Mouse (Mus musculus) macrophage (primary cell): ENCODE measurements around the gene Krtap16-1. TPM values are rescaled to one million over a fixed set of nuclear protein-coding genes. Genes with fewer than 3 reads are reported as not detected.

Source experiments
- H3K27ac ChIP-seq: fragments of 350-480 bp; formaldehyde crosslinking; 2 replicates; pipeline ENCODE4 v1.9.0; 2021
- H3K36me3 ChIP-seq: fragments of 350-480 bp; formaldehyde crosslinking; 2 replicates; pipeline ENCODE4 v1.9.0; 2021; ENCODE audit errors: inconsistent target
- H3K4me3 ChIP-seq: fragments of 350-480 bp; formaldehyde crosslinking; 2 replicates; pipeline ENCODE4 v1.9.0; 2021; ENCODE audit errors: inconsistent target
- H3K79me2 ChIP-seq: fragments of 350-480 bp; formaldehyde crosslinking; 2 replicates; pipeline ENCODE4 v1.9.0; 2021; ENCODE audit errors: inconsistent target
- WGBS: methylation state at CpG from one replicate; pipeline ENCODE4 v1.1.7; 2026; ENCODE audit warnings: inconsistent platforms; ENCODE audit not compliant: missing documents; 5-methylcytosine and 5-hydroxymethylcytosine counted together
- polyA plus RNA-seq: library from polyadenylated mRNA; stranded (reverse); fragments of 250-400 nt; gene quantifications from 3 replicates; pipeline ENCODE4 v1.2.4, GENCODE M21; 2018; ENCODE audit warnings: inconsistent platforms

The Krtap16-1 gene
- polyA plus RNA-seq, 1 experiment from 2014 or later, result not detected

- 83% methylated on average over 6 of the region's 6 CpGs for WGBS
- no peak overlapping the region for H3K4me3 ChIP-seq
- H3K27ac ChIP-seq, result no peak overlapping the region
- H3K79me2 ChIP-seq, result no peaks in the 10 kb centered on the region
- H3K36me3 ChIP-seq, result no peaks in the 10 kb centered on the region
These were observed 3.5 kb upstream of the Krtap16-1 start for GRCm38 (mm10) chr11:99989881-99990405.

- Histone ChIP-seq H3K36me3 (no peaks in the 10 kb centered on the region), H3K4me3 (no peak overlapping the region), H3K27ac (no peak overlapping the region), H3K79me2 (no peaks in the 10 kb centered on the region)
- WGBS, result 91% methylated on average over 3 of the region's 3 CpGs
These were observed 2.1 kb upstream of the Krtap16-1 start for GRCm38 (mm10) chr11:99988530-99988929.

GRCm38 (mm10) chr11:99985291-99986092 lies 905 bp downstream of the Krtap16-1 start:
- Histone ChIP-seq H3K4me3 (no peak overlapping the region), H3K79me2 (no peaks in the 10 kb centered on the region), H3K36me3 (no peaks in the 10 kb centered on the region), H3K27ac (no peak overlapping the region)
- WGBS, result 85% methylated on average over 20 of the region's 20 CpGs

GRCm38 (mm10) chr11:99983442-99983841 lies 3.0 kb downstream of the Krtap16-1 start:
- no peaks in the 10 kb centered on the region for H3K36me3 ChIP-seq
- no peaks in the 10 kb centered on the region for H3K79me2 ChIP-seq
- H3K4me3 ChIP-seq, result no peak overlapping the region
- WGBS, result 75% methylated on average over 1 of the region's 1 CpGs
- no peak overlapping the region for H3K27ac ChIP-seq

GRCm38 (mm10) chr11:99982731-99983130 lies 3.7 kb downstream of the Krtap16-1 start:
- H3K36me3 ChIP-seq, result no peaks in the 10 kb centered on the region
- H3K4me3 ChIP-seq, result no peak overlapping the region
- 89% methylated on average over 9 of the region's 9 CpGs for WGBS
- no peaks in the 10 kb centered on the region for H3K79me2 ChIP-seq
- no peak overlapping the region for H3K27ac ChIP-seq

GRCm38 (mm10) chr11:99978953-99979352 lies 7.4 kb downstream of the Krtap16-1 start, which contains the start of gene Krtap29-1:
Krtap29-1 (minus strand) TSS chr11:99979053.
- Histone ChIP-seq H3K4me3 (no peak within 1 kb of the TSS), H3K79me2 (no peaks in the 10 kb centered on the region), H3K36me3 (no peaks in the 10 kb centered on the region), H3K27ac (no peak within 1 kb of the TSS)
- 67% methylated on average over 5 of the region's 5 CpGs for WGBS

- Histone ChIP-seq H3K4me3 (no peak overlapping the region), H3K36me3 (no peaks in the 10 kb centered on the region), H3K79me2 (no peaks in the 10 kb centered on the region), H3K27ac (no peak overlapping the region)
- WGBS, result 23% methylated on average over 2 of the region's 2 CpGs
These were observed 20.4 kb downstream of the Krtap16-1 start for GRCm38 (mm10) chr11:99965961-99966360.

GRCm38 (mm10) chr11:99964213-99964612 lies 22.2 kb downstream of the Krtap16-1 start:
- WGBS, result 59% methylated on average over 6 of the region's 6 CpGs

GRCm38 (mm10) chr11:99948175-99948574 lies 38.2 kb downstream of the Krtap16-1 start, which contains the start of gene Krtap9-5:
Krtap9-5 (plus strand) TSS chr11:99948475.
- H3K36me3 ChIP-seq, result no peaks in the 10 kb centered on the region
- H3K4me3 ChIP-seq, result no peak within 1 kb of the TSS
- no peaks in the 10 kb centered on the region for H3K79me2 ChIP-seq
- 97% methylated on average over 2 of the region's 2 CpGs for WGBS
- H3K27ac ChIP-seq, result no peak within 1 kb of the TSS

More at GRCm38 (mm10) chr11:99964213-99964612, 22.2 kb downstream of the Krtap16-1 start:
- no peak overlapping the region for H3K4me3 ChIP-seq
- H3K36me3 ChIP-seq, result no peaks in the 10 kb centered on the region
- H3K27ac ChIP-seq, result no peak overlapping the region
- H3K79me2 ChIP-seq, result no peaks in the 10 kb centered on the region

GRCm38 (mm10) chr11:99937751-99938264 lies 48.6 kb downstream of the Krtap16-1 start:
- no peaks in the 10 kb centered on the region for H3K79me2 ChIP-seq
- WGBS, result 78% methylated on average over 9 of the region's 9 CpGs
- no peaks in the 10 kb centered on the region for H3K36me3 ChIP-seq
- no peak overlapping the region for H3K27ac ChIP-seq
- H3K4me3 ChIP-seq, result no peak overlapping the region

- WGBS, result 93% methylated on average over 1 of the region's 1 CpGs
- no peaks in the 10 kb centered on the region for H3K79me2 ChIP-seq
- no peaks in the 10 kb centered on the region for H3K36me3 ChIP-seq
- H3K27ac ChIP-seq, result no peak within 1 kb of the TSS
- no peak within 1 kb of the TSS for H3K4me3 ChIP-seq
These were observed 50.4 kb downstream of the Krtap16-1 start, which contains the start of gene Krtap31-2 for GRCm38 (mm10) chr11:99935991-99936390. Krtap31-2 (plus strand) TSS chr11:99936291.

Other genes starting within 250 kb of the Krtap16-1 start
- gene Gm11595, start 213.7 kb downstream of the Krtap16-1 start, polyA plus RNA-seq, result not detected in 3 replicates
- gene Krtap4-8, start 205.9 kb downstream of the Krtap16-1 start, polyA plus RNA-seq, result not detected in 3 replicates
- not detected in 3 replicates for gene Krtap4-9, start 201.4 kb downstream of the Krtap16-1 start, polyA plus RNA-seq
- gene Gm11596, start 193.1 kb downstream of the Krtap16-1 start, polyA plus RNA-seq, result not detected in 3 replicates
- gene Gm11569, start 187.7 kb downstream of the Krtap16-1 start, polyA plus RNA-seq, result not detected in 3 replicates
- gene Gm11554, start 182.2 kb downstream of the Krtap16-1 start, polyA plus RNA-seq, result not detected in 3 replicates
- gene Krtap4-13, start 176.7 kb downstream of the Krtap16-1 start, polyA plus RNA-seq, result not detected in 3 replicates
- not detected in 3 replicates for gene Gm11564, start 170.9 kb downstream of the Krtap16-1 start, polyA plus RNA-seq
- gene 2300003K06Rik, start 148.5 kb downstream of the Krtap16-1 start, polyA plus RNA-seq, result not detected in 3 replicates
- not detected in 3 replicates for gene Krtap4-16, start 135.0 kb downstream of the Krtap16-1 start, polyA plus RNA-seq
- gene Gm11568, start 128.7 kb downstream of the Krtap16-1 start, polyA plus RNA-seq, result not detected in 3 replicates
- not detected in 3 replicates for gene Gm11559, start 122.1 kb downstream of the Krtap16-1 start, polyA plus RNA-seq
- gene Krtap9-1, start 113.2 kb downstream of the Krtap16-1 start, polyA plus RNA-seq, result not detected in 3 replicates
- not detected in 3 replicates for gene Gm11567, start 107.4 kb downstream of the Krtap16-1 start, polyA plus RNA-seq
- gene Krtap31-1, start 78.7 kb downstream of the Krtap16-1 start, polyA plus RNA-seq, result not detected in 3 replicates
- not detected in 3 replicates for gene Gm11565, start 71.8 kb downstream of the Krtap16-1 start, polyA plus RNA-seq
- gene Krtap31-2, start 50.3 kb downstream of the Krtap16-1 start, polyA plus RNA-seq, result not detected in 3 replicates
- not detected in 3 replicates for gene Krtap9-5, start 38.1 kb downstream of the Krtap16-1 start, polyA plus RNA-seq
- gene Krtap29-1, start 7.5 kb downstream of the Krtap16-1 start, polyA plus RNA-seq, result not detected in 3 replicates
- gene Krtap17-1, start 7.4 kb upstream of the Krtap16-1 start, polyA plus RNA-seq, result not detected in 3 replicates
- gene Krt33a, start 29.6 kb upstream of the Krtap16-1 start, polyA plus RNA-seq, result not detected in 3 replicates
- not detected in 3 replicates for gene Krt33b, start 43.3 kb upstream of the Krtap16-1 start, polyA plus RNA-seq
- not detected in 3 replicates for gene Krt34, start 55.0 kb upstream of the Krtap16-1 start, polyA plus RNA-seq
- not detected in 3 replicates for gene Krt31, start 64.0 kb upstream of the Krtap16-1 start, polyA plus RNA-seq
- gene Krt32, start 101.6 kb upstream of the Krtap16-1 start, polyA plus RNA-seq, result not detected in 3 replicates
- not detected in 3 replicates for gene Krt35, start 109.6 kb upstream of the Krtap16-1 start, polyA plus RNA-seq
- not detected in 3 replicates for gene Krt36, start 119.0 kb upstream of the Krtap16-1 start, polyA plus RNA-seq
- gene Krt13, start 135.0 kb upstream of the Krtap16-1 start, polyA plus RNA-seq, result not detected in 3 replicates
- not detected in 3 replicates for gene Krt15, start 149.3 kb upstream of the Krtap16-1 start, polyA plus RNA-seq
- gene Krt19, start 162.1 kb upstream of the Krtap16-1 start, polyA plus RNA-seq, result not detected in 3 replicates
- gene Krt9, start 206.6 kb upstream of the Krtap16-1 start, polyA plus RNA-seq, result not detected in 3 replicates
- gene Krt14, start 221.0 kb upstream of the Krtap16-1 start, polyA plus RNA-seq, result not detected in 3 replicates